Mouse (Mus musculus) liver, adult 2 months (tissue): ENCODE measurements around the gene Pf4. TPM values are rescaled to one million over a fixed set of nuclear protein-coding genes. Genes with fewer than 3 reads are reported as not detected.
A peak's percentile ranks its signal among the peaks of the same experiment; 100 is the strongest.

ENCODE experiments used
- DNase-seq: peaks from one replicate; pipeline ENCODE4 v3.0.0-alpha.2; 2011; ENCODE audit warnings: low read depth, low spot score; ENCODE audit errors: extremely low read depth
- H3K27ac ChIP-seq: fragments of 200-500 bp; replicated peaks from 2 replicates; pipeline ENCODE4 v1.5.1; 2012; ENCODE audit warnings: low read depth, mild to moderate bottlenecking, control low read depth, inconsistent platforms, low read length; ENCODE audit not compliant: insufficient read depth
- H3K27me3 ChIP-seq: fragments of 200-500 bp; 2 replicates; pipeline ENCODE4 v1.6.1; 2012; ENCODE audit warnings: mild to moderate bottlenecking, moderate library complexity, low read length, inconsistent platforms; ENCODE audit not compliant: control insufficient read depth, insufficient read depth
- H3K36me3 ChIP-seq: fragments of 200-500 bp; 2 replicates; pipeline ENCODE4 v1.6.1; 2012; ENCODE audit warnings: low read length, inconsistent platforms; ENCODE audit not compliant: control insufficient read depth, insufficient read depth
- H3K4me1 ChIP-seq: fragments of 200-500 bp; 2 replicates; pipeline ENCODE4 v1.6.1; 2011; ENCODE audit warnings: low read length; ENCODE audit not compliant: control insufficient read depth, insufficient read depth
- H3K4me3 ChIP-seq: fragments of 200-500 bp; 2 replicates; pipeline ENCODE4 v1.5.1; 2011; ENCODE audit warnings: low read depth, mild to moderate bottlenecking, control low read depth, low read length, moderate library complexity; ENCODE audit not compliant: insufficient read depth
- H3K79me2 ChIP-seq: fragments of 200-500 bp; 2 replicates; pipeline ENCODE4 v1.6.1; 2012; ENCODE audit warnings: inconsistent platforms, mild to moderate bottlenecking, low read length, moderate library complexity; ENCODE audit not compliant: control insufficient read depth, insufficient read depth
- H3K9ac ChIP-seq: fragments of 200-500 bp; 2 replicates; pipeline ENCODE4 v1.6.1; 2012; ENCODE audit warnings: low read depth, mild to moderate bottlenecking, control low read depth, inconsistent platforms, low read length
- CTCF ChIP-seq: fragments of 200-500 bp; IDR thresholded peaks from 2 replicates; pipeline ENCODE4 v1.5.1; 2011; ENCODE audit warnings: low read depth, low read length, control low read depth
- POLR2A ChIP-seq: fragments of 200-500 bp; IDR thresholded peaks from 2 replicates; pipeline ENCODE4 v1.6.1; 2011; ENCODE audit warnings: low read length, control low read depth; ENCODE audit not compliant: insufficient read depth; ENCODE audit errors: extremely low read depth
- WGBS: fragments of 180-500 bp; shearing (Covaris S2); methylation state at CpG from one replicate; pipeline ENCODE4 v1.1.7; 2018; 5-methylcytosine and 5-hydroxymethylcytosine counted together
- polyA plus RNA-seq: library from polyadenylated mRNA; depleted of rRNA; stranded (reverse); fragments of >200 nt; gene quantifications from 2 replicates; pipeline ENCODE4 v1.2.3, GENCODE M21; 2012
- total RNA-seq: library from RNA; depleted of rRNA; stranded (reverse); fragments of >200 nt; gene quantifications from 2 replicates; pipeline ENCODE4 v1.2.3, GENCODE M21; 2014

Pf4 gene
- total and polyA plus RNA-seq, 2 experiments, result 1.4 to 3.0 TPM

DNA sequence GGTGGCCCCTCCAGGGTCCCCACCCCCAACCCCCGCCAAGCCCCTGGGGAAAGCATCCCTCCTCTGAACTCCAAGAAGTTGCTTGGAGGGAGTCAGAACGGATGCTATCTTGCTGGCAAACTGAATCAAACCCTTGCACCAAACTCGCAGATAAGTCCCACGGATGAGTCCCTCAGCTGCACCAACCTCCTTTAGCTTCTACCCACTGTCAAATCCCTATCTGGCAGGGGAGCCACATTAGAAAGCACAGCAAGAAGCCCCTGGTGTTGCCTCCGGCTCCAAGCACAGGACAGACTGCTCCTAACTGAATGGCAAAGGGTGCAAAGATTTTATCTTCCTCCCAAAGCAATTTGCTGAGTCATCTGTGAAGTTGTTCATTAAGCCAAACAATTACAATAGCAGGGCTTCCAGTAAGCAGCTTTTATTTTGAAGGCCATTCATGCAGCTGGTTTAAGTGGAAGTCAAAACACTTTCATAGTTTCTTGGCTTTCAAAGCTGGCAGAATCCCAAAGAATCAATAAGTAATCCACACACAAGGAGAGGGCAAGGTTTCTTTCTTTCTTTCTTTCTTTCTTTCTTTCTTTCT, 14.1 kb upstream of the Pf4 start:
- Histone ChIP-seq H3K4me3 (no peak overlapping the region), H3K27me3 (no peaks in the 10 kb centered on the region), H3K79me2 (no peaks in the 10 kb centered on the region), H3K36me3 (no peaks in the 10 kb centered on the region), H3K9ac (no peak overlapping the region), H3K4me1 (peaks cover 7% of the 10 kb centered on the region), H3K27ac (no peak overlapping the region)
- peak; percentile 33 for DNase-seq
- TF ChIP-seq CTCF (no peak), POLR2A (no peak)
- 67% methylated on average over 5 of the region's 5 CpGs for WGBS

- Histone ChIP-seq H3K4me1 (peaks cover 7% of the 10 kb centered on the region), H3K4me3 (peak within 1 kb of the TSS; percentile 9; the same call in 1 of the 2 replicates), H3K27ac (no peak within 1 kb of the TSS), H3K36me3 (no peaks in the 10 kb centered on the region), H3K27me3 (no peaks in the 10 kb centered on the region), H3K79me2 (no peaks in the 10 kb centered on the region), H3K9ac (no peak within 1 kb of the TSS)
- WGBS, result 10% methylated on average over 32 of the region's 32 CpGs
- TF ChIP-seq CTCF (no peak), POLR2A (no peak)
- DNase-seq, result peak; percentile 8
These were observed 12.9 kb upstream of the Pf4 start, which contains the start of gene Cxcl5 for GRCm38 (mm10) chr5:90759077-90760065. Gene Cxcl5, plus strand, starts transcription at chr5:90759360.

GRCm38 (mm10) chr5:90760303-90760702, 11.9 kb upstream of the Pf4 start:
- 6% methylated on average over 4 of the region's 4 CpGs for WGBS
- no peak for TF ChIP-seq CTCF
- TF ChIP-seq POLR2A, result no peak

DNA sequence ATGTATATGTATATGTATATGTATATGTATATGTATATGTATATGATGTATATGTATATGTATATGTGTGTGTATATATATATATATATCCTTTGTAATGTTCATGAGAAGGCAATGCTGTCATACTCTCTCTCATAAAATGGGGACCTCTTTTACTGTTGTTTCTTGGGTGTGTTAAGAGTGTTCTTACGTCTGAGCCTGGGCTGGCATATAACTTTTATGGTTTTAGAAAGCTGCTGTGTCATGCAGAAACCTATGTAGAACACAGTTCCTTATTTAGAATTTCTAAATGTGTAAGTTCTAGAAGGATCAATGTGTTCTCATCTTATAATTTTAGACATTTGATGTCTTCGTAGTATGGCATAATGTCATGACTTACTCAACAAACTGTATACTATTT, 11.4 kb upstream of the Pf4 start:
- WGBS, result 95% methylated on average over 2 of the region's 2 CpGs
- no peaks in the 10 kb centered on the region for H3K36me3 ChIP-seq
- H3K9ac ChIP-seq, result no peak overlapping the region
- TF ChIP-seq CTCF (no peak), POLR2A (no peak)
- H3K79me2 ChIP-seq, result no peaks in the 10 kb centered on the region
- DNase-seq, result no peak
- H3K4me3 ChIP-seq, result no peak overlapping the region
- no peaks in the 10 kb centered on the region for H3K27me3 ChIP-seq
- no peak overlapping the region for H3K27ac ChIP-seq
- peaks cover 7% of the 10 kb centered on the region for H3K4me1 ChIP-seq

More at GRCm38 (mm10) chr5:90760303-90760702, 11.9 kb upstream of the Pf4 start:
- H3K4me3 ChIP-seq, result no peak overlapping the region
- no peak overlapping the region for H3K9ac ChIP-seq
- H3K36me3 ChIP-seq, result no peaks in the 10 kb centered on the region
- peaks cover 7% of the 10 kb centered on the region for H3K4me1 ChIP-seq
- H3K79me2 ChIP-seq, result no peaks in the 10 kb centered on the region
- DNase-seq, result no peak
- no peaks in the 10 kb centered on the region for H3K27me3 ChIP-seq
- H3K27ac ChIP-seq, result no peak overlapping the region

GRCm38 (mm10) chr5:90761834-90762233, 10.4 kb upstream of the Pf4 start:
- DNase-seq, result no peak
- no peak overlapping the region for H3K9ac ChIP-seq
- no peaks in the 10 kb centered on the region for H3K79me2 ChIP-seq
- H3K4me3 ChIP-seq, result no peak overlapping the region
- H3K4me1 ChIP-seq, result peaks cover 7% of the 10 kb centered on the region
- TF ChIP-seq POLR2A (no peak), CTCF (no peak)
- no peak overlapping the region for H3K27ac ChIP-seq
- no peaks in the 10 kb centered on the region for H3K36me3 ChIP-seq
- WGBS, result 89% methylated on average over 3 of the region's 3 CpGs
- no peaks in the 10 kb centered on the region for H3K27me3 ChIP-seq
